Mouse (Mus musculus) c-Kit-negative CD71-positive TER-119-positive erythroid progenitor cells, embryonic 14.5 days (primary cell): ENCODE results near the gene Olfr55.
"Not testable (repeated sequence)": the region's sequence is repeated elsewhere in the genome, so short reads cannot be mapped to it uniquely, and the experiment has no call there.

ENCODE experiments used
- DNase-seq: peaks from one replicate; pipeline ENCODE4 v3.0.0-alpha.2; 2013; ENCODE audit warnings: low read depth, low spot score

Olfr55 gene

GRCm38 (mm10) chr17:33168147-33168546 is at the start of gene Olfr55:
Gene Olfr55, plus strand, starts transcription at chr17:33168447.
- not testable (repeated sequence) for DNase-seq

- no peak for DNase-seq
Measured at GRCm38 (mm10) chr17:33124546-33124945, 43.7 kb upstream of the Olfr55 start.

GRCm38 (mm10) chr17:33126257-33126656 is 42.0 kb upstream of the Olfr55 start:
- DNase-seq, result no peak

GRCm38 (mm10) chr17:33139261-33139820 is 28.9 kb upstream of the Olfr55 start, which contains the start of gene Morc2b:
Gene Morc2b, minus strand, starts transcription at chr17:33139683.
- no peak for DNase-seq

GRCm38 (mm10) chr17:33191002-33191401 is 22.8 kb downstream of the Olfr55 start, which contains the start of gene Olfr239:
Gene Olfr239, plus strand, starts transcription at chr17:33191302.
- not testable (repeated sequence) for DNase-seq

- no peak for DNase-seq
Measured at GRCm38 (mm10) chr17:33221590-33221989, 53.3 kb downstream of the Olfr55 start, which contains the start of gene Olfr1564. Gene Olfr1564, minus strand, starts transcription at chr17:33221690.
